Mouse (Mus musculus) embryonic facial prominence, embryonic 10.5 days (tissue): ENCODE measurements around the gene Hspg2. TPM values are rescaled to one million over a fixed set of nuclear protein-coding genes. Genes with fewer than 3 reads are reported as not detected.

Source experiments
- DNase-seq: peaks from one replicate; pipeline ENCODE4 v3.0.0-alpha.2; 2017; ENCODE audit warnings: low spot score
- H3K27ac ChIP-seq: fragments of 300-500 bp; sonication (generic); replicated peaks from 2 replicates; pipeline ENCODE4 v1.5.1; 2016; ENCODE audit warnings: mild to moderate bottlenecking
- H3K27me3 ChIP-seq: fragments of 300-500 bp; sonication (generic); replicated peaks from 2 replicates; pipeline ENCODE4 v1.6.1; 2016; ENCODE audit warnings: low read depth, mild to moderate bottlenecking; ENCODE audit not compliant: poor library complexity, severe bottlenecking
- H3K36me3 ChIP-seq: fragments of 300-500 bp; sonication (generic); replicated peaks from 2 replicates; pipeline ENCODE4 v1.6.1; 2016; ENCODE audit warnings: mild to moderate bottlenecking, moderate library complexity
- H3K4me1 ChIP-seq: fragments of 300-500 bp; sonication (generic); 2 replicates; pipeline ENCODE4 v1.6.1; 2016
- H3K4me3 ChIP-seq: fragments of 300-500 bp; sonication (generic); 2 replicates; pipeline ENCODE4 v1.5.1; 2016; ENCODE audit warnings: mild to moderate bottlenecking, moderate library complexity
- H3K9me3 ChIP-seq: fragments of 300-500 bp; sonication (generic); 2 replicates; pipeline ENCODE4 v1.6.1; 2016; ENCODE audit warnings: mild to moderate bottlenecking
- WGBS: fragments of 180-500 bp; shearing (Covaris S2); methylation state at CpG from one replicate; pipeline ENCODE4 v1.1.7; 2016; 5-methylcytosine and 5-hydroxymethylcytosine counted together
- polyA plus RNA-seq: library from polyadenylated mRNA; unstranded; fragments of >200 nt; fragmentation: Nextera tagmentation; extraction: Ambion mirVana; gene quantifications from 2 replicates; pipeline ENCODE4 v1.2.1, GENCODE M21; 2016

The Hspg2 gene
- polyA plus RNA-seq, 1 experiment from 2014 or later: 19.6 TPM

- Histone ChIP-seq H3K4me3 (no peak overlapping the region), H3K27me3 (no peaks in the 10 kb centered on the region), H3K36me3 (no peaks in the 10 kb centered on the region), H3K27ac (no peak overlapping the region; the same call in 1 of the 2 replicates), H3K4me1 (peaks cover 21% of the 10 kb centered on the region), H3K9me3 (no peaks in the 10 kb centered on the region)
- DNase-seq: no peak
- 85% methylated on average over 10 of the region's 10 CpGs for WGBS
These were observed 18.9 kb upstream of the Hspg2 start for GRCm38 (mm10) chr4:137449715-137450114.

GRCm38 (mm10) chr4:137452190-137452589, 16.4 kb upstream of the Hspg2 start:
- WGBS: 90% methylated on average over 6 of the region's 6 CpGs
- peaks cover 21% of the 10 kb centered on the region for H3K4me1 ChIP-seq
- no peaks in the 10 kb centered on the region for H3K36me3 ChIP-seq
- no peak overlapping the region for H3K27ac ChIP-seq
- no peak overlapping the region for H3K4me3 ChIP-seq
- DNase-seq: no peak
- no peaks in the 10 kb centered on the region for H3K27me3 ChIP-seq
- H3K9me3 ChIP-seq: no peaks in the 10 kb centered on the region

- H3K4me1 ChIP-seq: peaks cover 17% of the 10 kb centered on the region
- H3K4me3 ChIP-seq: no peak within 1 kb of the TSS
- DNase-seq: no peak
- no peaks in the 10 kb centered on the region for H3K36me3 ChIP-seq
- WGBS: 82% methylated on average over 8 of the region's 8 CpGs
- no peak within 1 kb of the TSS for H3K27ac ChIP-seq
- H3K9me3 ChIP-seq: no peaks in the 10 kb centered on the region
- H3K27me3 ChIP-seq: no peaks in the 10 kb centered on the region
These were observed 15.3 kb upstream of the Hspg2 start, which contains the start of gene 1700013G24Rik for GRCm38 (mm10) chr4:137453234-137453767. Gene 1700013G24Rik, plus strand, starts transcription at chr4:137453284.

- no peak for DNase-seq
- no peaks in the 10 kb centered on the region for H3K9me3 ChIP-seq
- H3K36me3 ChIP-seq: no peaks in the 10 kb centered on the region
- WGBS: 89% methylated on average over 14 of the region's 14 CpGs
- no peak overlapping the region for H3K4me3 ChIP-seq
- H3K27ac ChIP-seq: no peak overlapping the region
- no peaks in the 10 kb centered on the region for H3K27me3 ChIP-seq
- H3K4me1 ChIP-seq: peaks cover 19% of the 10 kb centered on the region
These were observed 14.0 kb upstream of the Hspg2 start for GRCm38 (mm10) chr4:137454582-137454981.

- WGBS: 87% methylated on average over 12 of the region's 12 CpGs
- Histone ChIP-seq H3K4me3 (no peak overlapping the region), H3K36me3 (no peaks in the 10 kb centered on the region), H3K27me3 (no peaks in the 10 kb centered on the region), H3K27ac (no peak overlapping the region), H3K9me3 (no peaks in the 10 kb centered on the region), H3K4me1 (peaks cover 32% of the 10 kb centered on the region)
- no peak for DNase-seq
These were observed 12.0 kb upstream of the Hspg2 start for GRCm38 (mm10) chr4:137456581-137456980.

- H3K27ac ChIP-seq: no peak overlapping the region
- 83% methylated on average over 4 of the region's 4 CpGs for WGBS
- peaks cover 37% of the 10 kb centered on the region for H3K4me1 ChIP-seq
- no peaks in the 10 kb centered on the region for H3K9me3 ChIP-seq
- no peak for DNase-seq
- H3K36me3 ChIP-seq: no peaks in the 10 kb centered on the region
- H3K27me3 ChIP-seq: no peaks in the 10 kb centered on the region
- no peak overlapping the region for H3K4me3 ChIP-seq
These were observed 11.3 kb upstream of the Hspg2 start for GRCm38 (mm10) chr4:137457292-137457691.

GRCm38 (mm10) chr4:137458310-137458709, 10.3 kb upstream of the Hspg2 start:
- DNase-seq: no peak
- H3K27me3 ChIP-seq: no peaks in the 10 kb centered on the region
- 89% methylated on average over 9 of the region's 9 CpGs for WGBS
- H3K4me1 ChIP-seq: peaks cover 34% of the 10 kb centered on the region
- H3K36me3 ChIP-seq: no peaks in the 10 kb centered on the region
- no peaks in the 10 kb centered on the region for H3K9me3 ChIP-seq
- no peak overlapping the region for H3K4me3 ChIP-seq
- H3K27ac ChIP-seq: no peak overlapping the region

GRCm38 (mm10) chr4:137458861-137459260, 9.7 kb upstream of the Hspg2 start:
- H3K36me3 ChIP-seq: no peaks in the 10 kb centered on the region
- no peak for DNase-seq
- H3K4me1 ChIP-seq: peaks cover 31% of the 10 kb centered on the region
- H3K4me3 ChIP-seq: no peak overlapping the region
- H3K9me3 ChIP-seq: no peaks in the 10 kb centered on the region
- H3K27me3 ChIP-seq: no peaks in the 10 kb centered on the region
- H3K27ac ChIP-seq: 0 out of 2 replicates have a peak overlapping the region, but pooled peaks have one; percentile 10
- 70% methylated on average over 5 of the region's 5 CpGs for WGBS

GRCm38 (mm10) chr4:137460676-137461075, 7.9 kb upstream of the Hspg2 start:
- no peak overlapping the region for H3K4me3 ChIP-seq
- no peak for DNase-seq
- peaks cover 40% of the 10 kb centered on the region for H3K4me1 ChIP-seq
- 61% methylated on average over 14 of the region's 14 CpGs for WGBS
- H3K27me3 ChIP-seq: no peaks in the 10 kb centered on the region
- peak overlapping the region; percentile 5; the same call in 1 of the 2 replicates for H3K27ac ChIP-seq
- H3K9me3 ChIP-seq: no peaks in the 10 kb centered on the region
- no peaks in the 10 kb centered on the region for H3K36me3 ChIP-seq

- H3K9me3 ChIP-seq: no peaks in the 10 kb centered on the region
- 75% methylated on average over 4 of the region's 4 CpGs for WGBS
- H3K27me3 ChIP-seq: no peaks in the 10 kb centered on the region
- H3K36me3 ChIP-seq: no peaks in the 10 kb centered on the region
- H3K4me1 ChIP-seq: peaks cover 40% of the 10 kb centered on the region
- no peak for DNase-seq
- peak overlapping the region; percentile 5; the same call in 1 of the 2 replicates for H3K27ac ChIP-seq
- no peak overlapping the region for H3K4me3 ChIP-seq
These were observed 7.4 kb upstream of the Hspg2 start for GRCm38 (mm10) chr4:137461217-137461616.

- Histone ChIP-seq H3K9me3 (no peaks in the 10 kb centered on the region), H3K4me1 (peaks cover 45% of the 10 kb centered on the region), H3K36me3 (no peaks in the 10 kb centered on the region), H3K27me3 (no peaks in the 10 kb centered on the region), H3K4me3 (no peak overlapping the region), H3K27ac (no peak overlapping the region)
- 87% methylated on average over 16 of the region's 16 CpGs for WGBS
- no peak for DNase-seq
These were observed 6.4 kb upstream of the Hspg2 start for GRCm38 (mm10) chr4:137461981-137462690.

GRCm38 (mm10) chr4:137465125-137465787, 3.3 kb upstream of the Hspg2 start:
- WGBS: 63% methylated on average over 13 of the region's 13 CpGs
- Histone ChIP-seq H3K4me3 (no peak overlapping the region), H3K27me3 (no peaks in the 10 kb centered on the region), H3K4me1 (peaks cover 65% of the 10 kb centered on the region), H3K36me3 (no peaks in the 10 kb centered on the region), H3K9me3 (no peaks in the 10 kb centered on the region), H3K27ac (0 out of 2 replicates have a peak overlapping the region, but pooled peaks have one; percentile 25)
- peak; percentile 8 for DNase-seq

- Histone ChIP-seq H3K27ac (peak overlapping the region; percentile 95), H3K9me3 (no peaks in the 10 kb centered on the region), H3K36me3 (no peaks in the 10 kb centered on the region), H3K27me3 (no peaks in the 10 kb centered on the region), H3K4me3 (no peak overlapping the region), H3K4me1 (peaks cover 66% of the 10 kb centered on the region)
- no peak for DNase-seq
- 79% methylated on average over 4 of the region's 4 CpGs for WGBS
These were observed 1.6 kb upstream of the Hspg2 start for GRCm38 (mm10) chr4:137466991-137467390.
